Mouse (Mus musculus): ENCODE results near the gene 1190007I07Rik. TPM values are rescaled to one million over a fixed set of nuclear protein-coding genes. Genes with fewer than 3 reads are reported as not detected.
A peak's percentile ranks its signal among the peaks of the same experiment; 100 is the strongest.
"Not testable (repeated sequence)": the region's sequence is repeated elsewhere in the genome, so short reads cannot be mapped to it uniquely, and the experiment has no call there.

1190007I07Rik gene
- polyA plus RNA-seq, 1 experiment from 2014 or later: 42.3 TPM

GRCm38 (mm10) chr10:82646083-82646482 lies 23.1 kb upstream of the 1190007I07Rik start:
- H3K9me3 ChIP-seq (replicated peaks): no peaks in the 10 kb centered on the region
- H3K9ac ChIP-seq: no peak overlapping the region
- no peaks in the 10 kb centered on the region for H3K27me3 ChIP-seq
- ATAC-seq (replicated peaks; ENCODE audit: insufficient number of reproducible peaks, insufficient read depth, low FRiP score, low read depth): no peak
- no peaks in the 10 kb centered on the region for H3K4me1 ChIP-seq (replicated peaks)
- no peak overlapping the region for H3K27ac ChIP-seq
- WGBS: 96% methylated on average over 8 of the region's 8 CpGs
- no peak overlapping the region for H3K4me2 ChIP-seq
- H3K4me3 ChIP-seq: no peak overlapping the region
- H3K36me3 ChIP-seq: peaks cover 69% of the 10 kb centered on the region

- ATAC-seq (replicated peaks; ENCODE audit: insufficient number of reproducible peaks, insufficient read depth, low FRiP score, low read depth): no peak
These were observed 18.5 kb upstream of the 1190007I07Rik start for GRCm38 (mm10) chr10:82641481-82641880.

GRCm38 (mm10) chr10:82639032-82639698 lies 16.1 kb upstream of the 1190007I07Rik start:
- Histone ChIP-seq H3K27me3 (no peaks in the 10 kb centered on the region), H3K4me3 (no peak overlapping the region), H3K9ac (no peak overlapping the region), H3K36me3 (peaks cover 59% of the 10 kb centered on the region), H3K9me3 (replicated peaks) (no peaks in the 10 kb centered on the region), H3K4me2 (no peak overlapping the region), H3K4me1 (replicated peaks) (no peaks in the 10 kb centered on the region), H3K27ac (no peak overlapping the region)
- ATAC-seq (replicated peaks; ENCODE audit: insufficient number of reproducible peaks, insufficient read depth, low FRiP score, low read depth): no peak
- WGBS: 87% methylated on average over 8 of the region's 8 CpGs

More at GRCm38 (mm10) chr10:82641481-82641880, 18.5 kb upstream of the 1190007I07Rik start:
- H3K9me3 ChIP-seq (replicated peaks): no peaks in the 10 kb centered on the region
- no peak overlapping the region for H3K4me2 ChIP-seq
- WGBS: 90% methylated on average over 9 of the region's 9 CpGs
- no peak overlapping the region for H3K27ac ChIP-seq
- no peaks in the 10 kb centered on the region for H3K4me1 ChIP-seq (replicated peaks)
- H3K27me3 ChIP-seq: no peaks in the 10 kb centered on the region
- no peak overlapping the region for H3K4me3 ChIP-seq
- no peak overlapping the region for H3K9ac ChIP-seq
- H3K36me3 ChIP-seq: peaks cover 75% of the 10 kb centered on the region

GRCm38 (mm10) chr10:82636321-82636720 lies 13.3 kb upstream of the 1190007I07Rik start:
- Histone ChIP-seq H3K27me3 (no peaks in the 10 kb centered on the region), H3K36me3 (peaks cover 45% of the 10 kb centered on the region), H3K4me2 (no peak overlapping the region), H3K27ac (no peak overlapping the region), H3K9ac (no peak overlapping the region), H3K9me3 (replicated peaks) (no peaks in the 10 kb centered on the region), H3K4me3 (no peak overlapping the region), H3K4me1 (replicated peaks) (peaks cover 5% of the 10 kb centered on the region)
- 92% methylated on average over 3 of the region's 3 CpGs for WGBS
- no peak for ATAC-seq (replicated peaks; ENCODE audit: insufficient number of reproducible peaks, insufficient read depth, low FRiP score, low read depth)

- Histone ChIP-seq H3K4me2 (no peak overlapping the region), H3K36me3 (peaks cover 27% of the 10 kb centered on the region), H3K4me1 (replicated peaks) (peaks cover 17% of the 10 kb centered on the region), H3K9me3 (replicated peaks) (no peaks in the 10 kb centered on the region), H3K27me3 (no peaks in the 10 kb centered on the region), H3K4me3 (no peak overlapping the region), H3K27ac (no peak overlapping the region), H3K9ac (no peak overlapping the region)
- ATAC-seq (replicated peaks; ENCODE audit: insufficient number of reproducible peaks, insufficient read depth, low FRiP score, low read depth): no peak
- 96% methylated on average over 7 of the region's 7 CpGs for WGBS
These were observed 11.3 kb upstream of the 1190007I07Rik start for GRCm38 (mm10) chr10:82634348-82634747.

- no peak overlapping the region for H3K4me3 ChIP-seq
- H3K9me3 ChIP-seq (replicated peaks): no peaks in the 10 kb centered on the region
- 95% methylated on average over 12 of the region's 12 CpGs for WGBS
- peaks cover 17% of the 10 kb centered on the region for H3K4me1 ChIP-seq (replicated peaks)
- no peaks in the 10 kb centered on the region for H3K27me3 ChIP-seq
- no peak overlapping the region for H3K4me2 ChIP-seq
- no peak overlapping the region for H3K27ac ChIP-seq
- no peak for ATAC-seq (replicated peaks; ENCODE audit: insufficient number of reproducible peaks, insufficient read depth, low FRiP score, low read depth)
- no peak overlapping the region for H3K9ac ChIP-seq
- H3K36me3 ChIP-seq: peaks cover 18% of the 10 kb centered on the region
These were observed 9.7 kb upstream of the 1190007I07Rik start for GRCm38 (mm10) chr10:82632496-82633280.

- H3K9me3 ChIP-seq (replicated peaks): no peaks in the 10 kb centered on the region
- no peaks in the 10 kb centered on the region for H3K27me3 ChIP-seq
- H3K4me3 ChIP-seq: peak overlapping the region; percentile 89
- peaks cover 17% of the 10 kb centered on the region for H3K4me1 ChIP-seq (replicated peaks)
- H3K4me2 ChIP-seq: peak overlapping the region; percentile 61
- H3K9ac ChIP-seq: peak overlapping the region; percentile 14
- ATAC-seq (replicated peaks; ENCODE audit: insufficient number of reproducible peaks, insufficient read depth, low FRiP score, low read depth): no peak
- H3K36me3 ChIP-seq: peaks cover 14% of the 10 kb centered on the region; the same call in 1 of the 2 replicates
- WGBS: 79% methylated on average over 7 of the region's 7 CpGs
- H3K27ac ChIP-seq: no peak overlapping the region
These were observed 8.1 kb upstream of the 1190007I07Rik start for GRCm38 (mm10) chr10:82631133-82631532.

GRCm38 (mm10) chr10:82630497-82630896 lies 7.5 kb upstream of the 1190007I07Rik start:
- WGBS: 15% methylated on average over 7 of the region's 7 CpGs
- Histone ChIP-seq H3K27me3 (no peaks in the 10 kb centered on the region), H3K9ac (peak overlapping the region; percentile 85), H3K9me3 (replicated peaks) (no peaks in the 10 kb centered on the region), H3K4me3 (peak overlapping the region; percentile 89), H3K27ac (0 out of 2 replicates have a peak overlapping the region, but pooled peaks have one; percentile 95), H3K4me1 (replicated peaks) (peaks cover 17% of the 10 kb centered on the region), H3K36me3 (peaks cover 14% of the 10 kb centered on the region; the same call in 1 of the 2 replicates), H3K4me2 (peak overlapping the region; percentile 61)
- ATAC-seq (replicated peaks; ENCODE audit: insufficient number of reproducible peaks, insufficient read depth, low FRiP score, low read depth): no peak

- under 1% methylated on average over 61 of the region's 78 CpGs for WGBS
- Histone ChIP-seq H3K9ac (peak within 1 kb of the TSS; percentile 85), H3K27ac (peak within 1 kb of the TSS; percentile 95), H3K4me2 (peak within 1 kb of the TSS; percentile 92), H3K36me3 (peaks cover 10% of the 10 kb centered on the region; the same call in 1 of the 2 replicates), H3K4me1 (replicated peaks) (peaks cover 17% of the 10 kb centered on the region), H3K4me3 (peak within 1 kb of the TSS; percentile 89)
- not testable (repeated sequence) for H3K9me3 ChIP-seq (replicated peaks); H3K27me3 ChIP-seq
- ATAC-seq (replicated peaks; ENCODE audit: insufficient number of reproducible peaks, insufficient read depth, low FRiP score, low read depth): peak; percentile 98
These were observed 6.7 kb upstream of the 1190007I07Rik start, which contains the start of gene Tdg for GRCm38 (mm10) chr10:82629586-82630255. Tdg (plus strand) TSS chr10:82629828.

GRCm38 (mm10) chr10:82629111-82629585 lies 6.1 kb upstream of the 1190007I07Rik start:
- ATAC-seq (replicated peaks; ENCODE audit: insufficient number of reproducible peaks, insufficient read depth, low FRiP score, low read depth): peak; percentile 21
- peak overlapping the region; percentile 95 for H3K27ac ChIP-seq
- no peaks in the 10 kb centered on the region for H3K27me3 ChIP-seq
- peak overlapping the region; percentile 92 for H3K4me2 ChIP-seq
- H3K9ac ChIP-seq: peak overlapping the region; percentile 85
- 7% methylated on average over 11 of the region's 11 CpGs for WGBS
- peak overlapping the region; percentile 89 for H3K4me3 ChIP-seq
- H3K9me3 ChIP-seq (replicated peaks): no peaks in the 10 kb centered on the region
- H3K4me1 ChIP-seq (replicated peaks): peaks cover 17% of the 10 kb centered on the region
- H3K36me3 ChIP-seq: peaks cover 10% of the 10 kb centered on the region; the same call in 1 of the 2 replicates

GRCm38 (mm10) chr10:82623553-82623932 lies 515 bp upstream of the 1190007I07Rik start:
- H3K27me3 ChIP-seq; H3K4me1 ChIP-seq (replicated peaks); H3K36me3 ChIP-seq; H3K9me3 ChIP-seq (replicated peaks); ATAC-seq (replicated peaks; ENCODE audit: insufficient number of reproducible peaks, insufficient read depth, low FRiP score, low read depth): not testable (repeated sequence)
- Histone ChIP-seq H3K27ac (peak overlapping the region; percentile 94), H3K4me2 (peak overlapping the region; percentile 72), H3K4me3 (peak overlapping the region; percentile 90), H3K9ac (peak overlapping the region; percentile 90)
- WGBS: 11% methylated on average over 2 of the region's 2 CpGs
